Comparison of ENCODE assay signal across 14 mouse cellular contexts in genomic region chr3:97234797-97235196, GRCm38 (mm10).
DNase-seq lines count a peak whose midpoint lies in the region; ATAC-seq lines count a peak whose summit lies in the region.
"Had no signal": no experiment of that assay in that cellular context is flagged by ENCODE, and none has a peak within 500 bp of the region (broad histone marks: within the 10 kb centered on the region; RNA-seq: fewer than 3 reads in every experiment).

No protein-coding gene starts in this region.

- H3K4me1 ChIP-seq in midbrain, embryonic 11.5 days (ENCODE audit: control insufficient read depth, insufficient read depth, low read length): no peaks in the 10 kb centered on the region
- H3K4me1 ChIP-seq in midbrain, embryonic 10.5 days: no peaks in the 10 kb centered on the region; the same call in 1 of the 2 replicates
- peaks cover 55% of the 10 kb centered on the region for H3K4me1 ChIP-seq in heart, embryonic 13.5 days
- no peaks in the 10 kb centered on the region for H3K4me1 ChIP-seq in neural tube, embryonic 15.5 days
- no peaks in the 10 kb centered on the region for H3K4me1 ChIP-seq in hindbrain, embryonic 12.5 days

- no peak overlapping the region for H3K4me3 ChIP-seq in midbrain, embryonic 11.5 days (ENCODE audit: low read depth, low read length)
- no peak overlapping the region for H3K4me3 ChIP-seq in midbrain, embryonic 10.5 days
- peak overlapping the region; percentile 38 for H3K4me3 ChIP-seq in heart, embryonic 13.5 days
- H3K4me3 ChIP-seq in neural tube, embryonic 15.5 days (replicated peaks): no peak overlapping the region
- no peak overlapping the region for H3K4me3 ChIP-seq in hindbrain, embryonic 12.5 days

- no peak for ATAC-seq in midbrain, embryonic 11.5 days (ENCODE audit: low FRiP score)
- ATAC-seq in frontal cortex, adult (ENCODE audit: low TSS enrichment): peak; percentile 83
- ATAC-seq in heart, embryonic 13.5 days (ENCODE audit: extremely low read depth, insufficient number of reproducible peaks, low FRiP score, low TSS enrichment): no peak
- ATAC-seq in neural tube, embryonic 15.5 days (ENCODE audit: low FRiP score): 0 out of 2 replicates have a peak, but pooled peaks have one; percentile 14
- ATAC-seq in hindbrain, embryonic 12.5 days (ENCODE audit: low FRiP score): no peak

- H3K36me3 ChIP-seq in midbrain, embryonic 11.5 days (ENCODE audit: control insufficient read depth, insufficient read depth, low read length): no peaks in the 10 kb centered on the region
- H3K36me3 ChIP-seq in midbrain, embryonic 10.5 days: peaks cover 7% of the 10 kb centered on the region
- H3K36me3 ChIP-seq in heart, embryonic 13.5 days: no peaks in the 10 kb centered on the region; the same call in 1 of the 2 replicates
- no peaks in the 10 kb centered on the region for H3K36me3 ChIP-seq in neural tube, embryonic 15.5 days
- no peaks in the 10 kb centered on the region for H3K36me3 ChIP-seq in hindbrain, embryonic 12.5 days

- no peaks in the 10 kb centered on the region; the same call in 1 of the 2 replicates for H3K9me3 ChIP-seq in midbrain, embryonic 11.5 days (ENCODE audit: control insufficient read depth, low read length)
- peaks cover 5% of the 10 kb centered on the region; the same call in 1 of the 2 replicates for H3K9me3 ChIP-seq in midbrain, embryonic 10.5 days (replicated peaks)
- peaks cover 5% of the 10 kb centered on the region; the same call in 1 of the 2 replicates for H3K9me3 ChIP-seq in heart, embryonic 13.5 days
- H3K9me3 ChIP-seq in neural tube, embryonic 15.5 days (replicated peaks): no peaks in the 10 kb centered on the region
- no peaks in the 10 kb centered on the region for H3K9me3 ChIP-seq in hindbrain, embryonic 12.5 days (replicated peaks)

- no peak overlapping the region for H3K4me2 ChIP-seq in midbrain, embryonic 11.5 days
- peak overlapping the region; percentile 65 for H3K4me2 ChIP-seq in heart, embryonic 13.5 days
- no peak overlapping the region for H3K4me2 ChIP-seq in neural tube, embryonic 15.5 days
- no peak overlapping the region for H3K4me2 ChIP-seq in hindbrain, embryonic 12.5 days (replicated peaks)

- H3K27me3 ChIP-seq in midbrain, embryonic 11.5 days (ENCODE audit: control insufficient read depth, insufficient read depth, low read length): no peaks in the 10 kb centered on the region
- no peaks in the 10 kb centered on the region for H3K27me3 ChIP-seq in midbrain, embryonic 10.5 days (ENCODE audit: low read depth, poor library complexity, severe bottlenecking)
- H3K27me3 ChIP-seq in heart, embryonic 13.5 days (replicated peaks): no peaks in the 10 kb centered on the region
- no peaks in the 10 kb centered on the region for H3K27me3 ChIP-seq in neural tube, embryonic 15.5 days (replicated peaks)
- H3K27me3 ChIP-seq in hindbrain, embryonic 12.5 days: no peaks in the 10 kb centered on the region
- H3K27me3 ChIP-seq: CH12.LX had no signal

- DNase-seq in midbrain, embryonic 11.5 days (ENCODE audit: low spot score, missing footprints): peak; percentile 2
- DNase-seq in midbrain, embryonic 10.5 days (ENCODE audit: low spot score): no peak
- DNase-seq in B cell, adult 2 months: no peak
- DNase-seq in thymus, postnatal 25 days: no peak
- DNase-seq: cerebellum, adult 8-10 months; layer of hippocampus, adult 9-11 months; lung, adult 2 months; spleen, adult 18-20 months had no signal

- H3K9ac ChIP-seq in midbrain, embryonic 11.5 days (ENCODE audit: low read length): no peak overlapping the region
- H3K9ac ChIP-seq in heart, embryonic 13.5 days: peak overlapping the region; percentile 64
- H3K9ac ChIP-seq in neural tube, embryonic 15.5 days (replicated peaks): no peak overlapping the region
- no peak overlapping the region for H3K9ac ChIP-seq in hindbrain, embryonic 12.5 days

- no peak overlapping the region for H3K27ac ChIP-seq in midbrain, embryonic 11.5 days (ENCODE audit: low read depth, low read length)
- H3K27ac ChIP-seq in midbrain, embryonic 10.5 days (replicated peaks): no peak overlapping the region
- H3K27ac ChIP-seq in heart, embryonic 13.5 days (replicated peaks): peak overlapping the region; percentile 86
- no peak overlapping the region for H3K27ac ChIP-seq in neural tube, embryonic 15.5 days (replicated peaks)
- H3K27ac ChIP-seq in hindbrain, embryonic 12.5 days: no peak overlapping the region
- H3K27ac ChIP-seq: kidney, postnatal 0 days had no signal

- 87% methylated on average over 14 of the region's 14 CpGs for WGBS in midbrain, embryonic 11.5 days
- WGBS in midbrain, embryonic 10.5 days: 91% methylated on average over 14 of the region's 14 CpGs
- 39% methylated on average over 14 of the region's 14 CpGs for WGBS in heart, embryonic 13.5 days
- WGBS in neural tube, embryonic 15.5 days: 88% methylated on average over 14 of the region's 14 CpGs
- 88% methylated on average over 14 of the region's 14 CpGs for WGBS in hindbrain, embryonic 12.5 days

Comparison
In these comparisons a context has a peak if more than half of its experiments do, and no peak if none do; other contexts are left out.
1. ATAC-seq: peak in frontal cortex, adult (single experiment) and neural tube, embryonic 15.5 days (single experiment); none in midbrain, embryonic 11.5 days (single experiment), heart, embryonic 13.5 days (single experiment) and hindbrain, embryonic 12.5 days (single experiment).